Mouse (Mus musculus) E14TG2a.4 (cell line): Measurements from ENCODE around the gene Gm28845.

Experiments used
- CTCF ChIP-seq: conservative IDR thresholded peaks from 2 replicates; pipeline ENCODE4 v1.5.1; 2014; ENCODE audit warnings: low read length
- NANOG ChIP-seq: IDR thresholded peaks from 2 replicates; pipeline ENCODE4 v1.6.1; 2014; ENCODE audit warnings: borderline replicate concordance, low read length, mixed read lengths

DNA sequence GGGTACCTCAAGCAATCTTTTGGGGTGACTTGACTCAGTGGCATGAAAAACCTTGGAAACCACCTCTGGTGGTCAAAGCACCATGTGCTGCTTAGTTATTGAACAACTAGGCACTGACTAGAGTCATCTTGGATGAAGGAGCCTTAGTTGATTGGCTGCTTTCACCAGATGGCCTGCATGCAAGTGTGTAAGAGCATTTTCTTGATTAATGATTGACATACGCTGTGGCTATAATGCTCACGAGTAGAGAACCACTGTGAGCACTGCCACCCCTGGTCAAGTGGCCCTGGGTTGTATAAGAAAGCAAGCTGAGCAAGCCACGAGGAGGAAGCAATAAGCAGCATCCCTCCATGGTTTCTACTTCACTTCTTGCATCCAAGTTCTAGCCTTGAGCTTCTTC lies 10.9 kb upstream of the Gm28845 start:
- TF ChIP-seq CTCF (no peak), NANOG (no peak)
